Mouse (Mus musculus) embryo, embryonic 9.5 days (tissue): ENCODE measurements at regions not wholly inside any gene's neighbourhood (a gene's known extent, or its start where the extent isn't known, plus 50 kb on each side); places are given as distances from the start of the nearest gene placed in this dataset.

Experiments
- DNase-seq: peaks from one replicate; pipeline ENCODE4 v3.0.0-alpha.2; 2017; ENCODE audit errors: extremely low spot score

GRCm38 (mm10) chr2:75412735-75413134 lies 246.3 kb upstream of the Hnrnpa3 start:
- DNase-seq, result no peak

GRCm38 (mm10) chr2:75418689-75419088 lies 240.4 kb upstream of the Hnrnpa3 start:
- DNase-seq, result no peak

GRCm38 (mm10) chr2:75419142-75419541 lies 239.9 kb upstream of the Hnrnpa3 start:
- DNase-seq, result no peak

- DNase-seq, result no peak
Measured at GRCm38 (mm10) chr2:75422798-75423685, 236.0 kb upstream of the Hnrnpa3 start.

- peak; percentile 41 for DNase-seq
Measured at GRCm38 (mm10) chr2:75423872-75424271, 235.2 kb upstream of the Hnrnpa3 start.

GRCm38 (mm10) chr2:75424363-75424762 lies 234.7 kb upstream of the Hnrnpa3 start:
- DNase-seq, result no peak

GRCm38 (mm10) chr2:75424911-75425310 lies 234.2 kb upstream of the Hnrnpa3 start:
- peak; percentile 24 for DNase-seq

- no peak for DNase-seq
Measured at GRCm38 (mm10) chr2:75425384-75425783, 233.7 kb upstream of the Hnrnpa3 start.

GRCm38 (mm10) chr2:75425791-75426190 lies 233.3 kb upstream of the Hnrnpa3 start:
- peak; percentile 14 for DNase-seq

GRCm38 (mm10) chr2:75427936-75428458 lies 231.1 kb upstream of the Hnrnpa3 start:
- no peak for DNase-seq

- no peak for DNase-seq
Measured at GRCm38 (mm10) chr2:75430161-75430940, 228.7 kb upstream of the Hnrnpa3 start.

- DNase-seq, result no peak
Measured at GRCm38 (mm10) chr2:75431981-75432380, 227.1 kb upstream of the Hnrnpa3 start.

- DNase-seq, result no peak
Measured at GRCm38 (mm10) chr2:75434521-75434920, 224.5 kb upstream of the Hnrnpa3 start.

GRCm38 (mm10) chr2:75439522-75440230 lies 219.4 kb upstream of the Hnrnpa3 start:
- no peak for DNase-seq

- no peak for DNase-seq
Measured at GRCm38 (mm10) chr2:75442632-75443031, 216.4 kb upstream of the Hnrnpa3 start.

GRCm38 (mm10) chr2:75445189-75445588 lies 213.9 kb upstream of the Hnrnpa3 start:
- DNase-seq, result no peak

- DNase-seq, result no peak
Measured at GRCm38 (mm10) chr2:75446996-75447715, 211.9 kb upstream of the Hnrnpa3 start.

GRCm38 (mm10) chr2:75448221-75448620 lies 210.8 kb upstream of the Hnrnpa3 start:
- DNase-seq, result no peak

GRCm38 (mm10) chr2:75451846-75452267 lies 207.2 kb upstream of the Hnrnpa3 start:
- no peak for DNase-seq

- no peak for DNase-seq
Measured at GRCm38 (mm10) chr2:75452274-75453148, 206.6 kb upstream of the Hnrnpa3 start.
